Mouse (Mus musculus): ENCODE measurements at regions not wholly inside any gene's neighbourhood (a gene's known extent, or its start where the extent isn't known, plus 50 kb on each side); places are given as distances from the start of the nearest gene placed in this dataset.

GRCm38 (mm10) chr2:75112751-75113150 lies 287.1 kb downstream of the Mtx2 start:
- TF ChIP-seq CTCF (IDR thresholded peaks at IDR 0.05; ENCODE audit: low read depth, low read length) (no peak), POLR2A (IDR thresholded peaks at IDR 0.05; ENCODE audit: insufficient read depth, low read length) (no peak), EP300 (IDR thresholded peaks at IDR 0.05; ENCODE audit: insufficient read depth, low read depth, low read length) (no peak)
